Mouse (Mus musculus): ENCODE results near the gene Setdb1. TPM values are rescaled to one million over a fixed set of nuclear protein-coding genes. Genes with fewer than 3 reads are reported as not detected.

The Setdb1 gene
- polyA plus RNA-seq, 1 experiment from 2014 or later, result 36.9 TPM

GRCm38 (mm10) chr3:95276428-95276934, 80.5 kb downstream of the Setdb1 start:
- Histone ChIP-seq H3K9ac (no peak overlapping the region), H3K4me2 (no peak overlapping the region), H3K4me1 (peaks cover 11% of the 10 kb centered on the region; the same call in 1 of the 2 replicates), H3K27me3 (no peaks in the 10 kb centered on the region), H3K36me3 (no peaks in the 10 kb centered on the region), H3K9me3 (no peaks in the 10 kb centered on the region), H3K4me3 (no peak overlapping the region), H3K27ac (no peak overlapping the region)
- 79% methylated on average over 5 of the region's 5 CpGs for WGBS
- ATAC-seq (ENCODE audit: insufficient number of reproducible peaks, low FRiP score, low TSS enrichment, low read depth), result no peak

- Histone ChIP-seq H3K27me3 (no peaks in the 10 kb centered on the region), H3K27ac (0 out of 2 replicates have a peak overlapping the region, but pooled peaks have one; percentile 24), H3K4me2 (no peak overlapping the region), H3K4me3 (no peak overlapping the region), H3K9me3 (no peaks in the 10 kb centered on the region), H3K9ac (no peak overlapping the region), H3K4me1 (peaks cover 6% of the 10 kb centered on the region; the same call in 1 of the 2 replicates), H3K36me3 (no peaks in the 10 kb centered on the region)
- no peak for ATAC-seq (ENCODE audit: insufficient number of reproducible peaks, low FRiP score, low TSS enrichment, low read depth)
- 66% methylated on average over 6 of the region's 6 CpGs for WGBS
Observed at GRCm38 (mm10) chr3:95275161-95275560, 81.8 kb downstream of the Setdb1 start.

GRCm38 (mm10) chr3:95274453-95274852, 82.5 kb downstream of the Setdb1 start:
- Histone ChIP-seq H3K9ac (no peak overlapping the region), H3K4me1 (peaks cover 4% of the 10 kb centered on the region; the same call in 1 of the 2 replicates), H3K4me2 (no peak overlapping the region), H3K27ac (no peak overlapping the region), H3K27me3 (no peaks in the 10 kb centered on the region), H3K4me3 (no peak overlapping the region), H3K36me3 (peaks cover 4% of the 10 kb centered on the region; the same call in 1 of the 2 replicates), H3K9me3 (no peaks in the 10 kb centered on the region)
- 87% methylated on average over 4 of the region's 4 CpGs for WGBS
- no peak for ATAC-seq (ENCODE audit: insufficient number of reproducible peaks, low FRiP score, low TSS enrichment, low read depth)

Other genes with a start within 250 kb of the Setdb1 start
- gene Vps72, start 246.2 kb downstream of the Setdb1 start, polyA plus RNA-seq (2015; fragmentation: Nextera tagmentation; extraction: Ambion mirVana), result 139 and 141 TPM in 2 replicates
- 4.2 and 12.9 TPM in 2 replicates for gene Tmod4, start 232.7 kb downstream of the Setdb1 start, polyA plus RNA-seq (2015; fragmentation: Nextera tagmentation; extraction: Ambion mirVana)
- gene Scnm1, start 223.2 kb downstream of the Setdb1 start, polyA plus RNA-seq (2015; fragmentation: Nextera tagmentation; extraction: Ambion mirVana), result 61.2 and 67.2 TPM in 2 replicates
- gene Lysmd1, start 223.1 kb downstream of the Setdb1 start, polyA plus RNA-seq (2015; fragmentation: Nextera tagmentation; extraction: Ambion mirVana), result 17.9 and 18.5 TPM in 2 replicates
- 6.1 and 7.1 TPM in 2 replicates for gene Tnfaip8l2, start 214.8 kb downstream of the Setdb1 start, polyA plus RNA-seq (2015; fragmentation: Nextera tagmentation; extraction: Ambion mirVana)
- 9.3 and 11.2 TPM in 2 replicates for gene Sema6c, start 196.7 kb downstream of the Setdb1 start, polyA plus RNA-seq (2015; fragmentation: Nextera tagmentation; extraction: Ambion mirVana)
- 8.6 and 10.4 TPM in 2 replicates for gene Gabpb2, start 139.3 kb downstream of the Setdb1 start, polyA plus RNA-seq (2015; fragmentation: Nextera tagmentation; extraction: Ambion mirVana)
- 114 TPM in 2 replicates for gene Cdc42se1, start 128.5 kb downstream of the Setdb1 start, polyA plus RNA-seq (2015; fragmentation: Nextera tagmentation; extraction: Ambion mirVana)
- 11.5 and 15.5 TPM in 2 replicates for gene Mllt11, start 125.0 kb downstream of the Setdb1 start, polyA plus RNA-seq (2015; fragmentation: Nextera tagmentation; extraction: Ambion mirVana)
- gene Gm128, start 115.6 kb downstream of the Setdb1 start, polyA plus RNA-seq (2015; fragmentation: Nextera tagmentation; extraction: Ambion mirVana), result 0.53 and 0.76 TPM in 2 replicates
- gene Bnipl, start 106.0 kb downstream of the Setdb1 start, polyA plus RNA-seq (2015; fragmentation: Nextera tagmentation; extraction: Ambion mirVana), result 15.6 and 17.2 TPM in 2 replicates
- 49.8 and 53.1 TPM in 2 replicates for gene Mindy1, start 75.9 kb downstream of the Setdb1 start, polyA plus RNA-seq (2015; fragmentation: Nextera tagmentation; extraction: Ambion mirVana)
- gene Prune1, start 75.1 kb downstream of the Setdb1 start, polyA plus RNA-seq (2015; fragmentation: Nextera tagmentation; extraction: Ambion mirVana), result 22.7 and 31.6 TPM in 2 replicates
- 12.5 and 15.1 TPM in 2 replicates for gene Anxa9, start 50.0 kb downstream of the Setdb1 start, polyA plus RNA-seq (2015; fragmentation: Nextera tagmentation; extraction: Ambion mirVana)
- gene Cers2, start 42.4 kb downstream of the Setdb1 start, polyA plus RNA-seq (2015; fragmentation: Nextera tagmentation; extraction: Ambion mirVana), result 154 and 157 TPM in 2 replicates
- gene 4930558C23Rik, start 45.6 kb upstream of the Setdb1 start, polyA plus RNA-seq (2015; fragmentation: Nextera tagmentation; extraction: Ambion mirVana), result not detected in 2 replicates
- gene Arnt, start 77.2 kb upstream of the Setdb1 start, polyA plus RNA-seq (2015; fragmentation: Nextera tagmentation; extraction: Ambion mirVana), result 49.5 and 52.3 TPM in 2 replicates
- gene Ctsk, start 142.1 kb upstream of the Setdb1 start, polyA plus RNA-seq (2015; fragmentation: Nextera tagmentation; extraction: Ambion mirVana), result 97.6 and 148 TPM in 2 replicates
- gene Ctss, start 169.6 kb upstream of the Setdb1 start, polyA plus RNA-seq (2015; fragmentation: Nextera tagmentation; extraction: Ambion mirVana), result 20.9 and 23.8 TPM in 2 replicates
- not detected in 2 replicates for gene Hormad1, start 202.5 kb upstream of the Setdb1 start, polyA plus RNA-seq (2015; fragmentation: Nextera tagmentation; extraction: Ambion mirVana)
- gene Golph3l, start 231.7 kb upstream of the Setdb1 start, polyA plus RNA-seq (2015; fragmentation: Nextera tagmentation; extraction: Ambion mirVana), result 29.4 and 29.9 TPM in 2 replicates